Mouse (Mus musculus): Measurements from ENCODE around the gene Mgea5. TPM values are rescaled to one million over a fixed set of nuclear protein-coding genes. Genes with fewer than 3 reads are reported as not detected.

The Mgea5 gene
- polyA plus RNA-seq (2012; rRNA removed; ENCODE audit: low replicate concordance), result 16.8 and 29.1 TPM in 2 replicates

DNA sequence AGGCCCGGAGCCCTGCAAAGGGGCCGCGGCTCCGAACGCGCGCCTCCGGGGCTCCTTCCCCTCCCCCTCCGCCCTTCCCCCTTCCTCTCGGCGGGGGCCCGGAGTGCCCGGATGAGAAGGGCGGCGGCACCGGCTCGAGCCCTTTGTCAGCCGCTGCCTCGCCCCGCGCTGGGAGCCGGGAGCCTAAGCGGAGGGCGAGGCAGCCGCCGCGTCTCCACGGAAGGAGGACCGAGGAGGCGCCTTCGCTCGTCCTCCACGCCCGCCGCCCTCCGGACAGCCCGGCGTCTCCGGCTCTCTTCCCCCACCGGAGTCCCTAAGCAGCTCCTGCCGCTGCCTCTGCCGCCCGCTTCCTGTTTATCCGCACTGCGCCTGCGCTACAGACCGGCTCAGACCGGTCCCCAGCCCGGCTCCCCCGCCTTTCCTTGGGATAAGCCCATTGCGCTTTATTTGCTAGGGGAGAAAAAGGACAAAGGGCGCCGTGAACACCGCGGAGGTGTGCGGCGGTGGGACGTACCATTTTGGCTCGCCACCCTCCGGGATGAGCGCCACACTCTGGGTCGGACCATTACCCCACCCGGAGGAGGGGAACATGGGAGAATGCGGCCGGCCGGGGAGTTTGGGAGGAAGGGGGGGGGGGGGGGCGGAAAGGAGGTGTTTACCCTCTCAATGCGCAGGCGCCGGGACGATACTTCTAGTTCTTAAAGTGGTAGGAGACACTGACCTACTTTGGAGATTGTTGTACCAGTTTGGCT, at the start of gene Mgea5:
TSS of gene Mgea5 (minus strand) at position 657 of the 752 bp plus-strand sequence.

GRCm38 (mm10) chr19:45815831-45816405, 32.3 kb upstream of the Mgea5 start, which contains the start of gene Kcnip2:
Kcnip2 (minus strand) TSS chr19:45816061.

DNA sequence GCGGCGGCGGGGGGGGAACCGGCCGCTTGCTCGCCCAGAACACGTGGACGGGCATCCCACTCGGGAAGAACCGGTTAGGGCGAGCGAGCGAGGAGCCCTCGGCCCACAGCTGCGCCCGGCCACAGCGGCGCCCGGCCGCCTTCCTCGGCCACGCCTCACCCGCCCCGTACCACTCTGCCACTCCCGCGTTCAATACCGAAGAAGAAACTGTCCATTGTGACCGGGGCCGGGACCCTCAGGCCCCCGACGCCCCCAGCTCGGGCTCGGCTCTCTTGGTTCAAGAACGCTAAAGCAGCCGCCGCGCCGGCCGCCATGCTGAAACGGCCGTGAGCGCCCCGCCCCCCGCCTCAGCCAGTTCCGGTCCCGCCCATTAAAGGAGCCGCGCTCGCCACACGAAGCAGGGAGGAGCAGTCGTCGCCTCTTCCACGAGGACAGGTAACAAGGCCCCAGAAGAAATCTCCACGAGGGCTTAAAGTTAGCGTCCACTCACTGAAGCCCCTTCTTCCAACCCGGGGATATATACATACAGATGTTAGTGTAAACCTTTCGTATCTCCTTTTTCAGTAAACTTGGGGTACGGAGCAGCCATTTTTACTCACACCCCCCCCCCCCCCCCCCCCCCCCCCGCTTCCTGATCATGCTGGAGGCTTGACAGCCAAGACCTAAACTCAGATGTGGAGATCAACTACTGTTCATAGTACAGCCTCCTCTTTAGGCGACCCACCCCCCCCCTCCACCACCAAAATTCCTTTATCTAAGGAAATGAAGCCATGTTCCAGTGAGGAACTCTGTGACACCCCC, 34.2 kb downstream of the Mgea5 start, which contains the start of gene Npm3:
TSS of gene Npm3 (minus strand) at position 349 of the 801 bp plus-strand sequence.

DNA sequence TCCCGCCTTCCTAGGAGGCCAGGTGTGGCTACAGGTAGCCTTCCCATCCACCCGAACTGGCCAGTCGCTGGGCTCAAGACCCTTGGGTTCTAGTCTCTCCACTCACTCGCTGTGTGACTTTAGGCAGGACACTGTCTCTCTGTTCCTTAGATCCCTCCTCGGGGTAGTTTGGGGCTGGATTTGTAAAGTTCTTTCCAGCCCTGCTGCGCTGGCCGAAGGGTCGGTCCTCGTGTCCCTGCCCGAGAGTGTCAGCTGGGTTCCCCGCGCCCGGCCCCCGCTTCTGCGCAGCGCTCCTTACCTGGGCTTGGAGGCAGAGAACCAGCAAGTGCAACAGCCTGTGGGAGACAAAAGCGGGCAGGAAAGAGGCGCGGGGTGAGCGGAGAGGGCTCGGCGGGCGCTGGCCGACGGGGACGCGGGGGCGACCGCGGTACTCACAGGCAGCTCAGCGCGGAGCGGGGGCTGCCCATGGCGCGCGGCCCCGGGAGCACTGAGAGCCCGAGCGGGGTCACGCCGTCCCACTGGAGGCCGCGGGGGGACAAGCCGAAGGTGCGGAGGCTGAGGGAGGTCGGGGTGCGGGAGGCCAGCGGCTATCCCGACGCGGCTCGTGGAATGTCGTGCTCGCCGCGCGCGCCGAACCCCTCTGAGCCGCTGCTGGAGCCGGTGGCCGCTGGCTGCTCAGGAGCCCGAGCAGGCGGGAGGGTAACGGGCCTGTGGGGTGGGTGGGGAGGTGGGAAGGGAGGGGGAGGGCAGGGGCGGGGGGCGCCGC, 41.2 kb downstream of the Mgea5 start, which contains the start of gene Fgf8:
TSS of gene Fgf8 (minus strand) at position 698 of the 766 bp plus-strand sequence.

Other genes with a start within 250 kb of the Mgea5 start
- 13.3 and 14.2 TPM in 2 replicates for gene Poll, start 223.3 kb downstream of the Mgea5 start, polyA plus RNA-seq (2012; rRNA removed; ENCODE audit: low replicate concordance)
- 6.8 and 7.2 TPM in 2 replicates for gene Gm17018, start 223.2 kb downstream of the Mgea5 start, polyA plus RNA-seq (2012; rRNA removed; ENCODE audit: low replicate concordance)
- 125 and 143 TPM in 2 replicates for gene Fbxw4, start 123.5 kb downstream of the Mgea5 start, polyA plus RNA-seq (2012; rRNA removed; ENCODE audit: low replicate concordance)
- gene Fgf8, start 40.9 kb downstream of the Mgea5 start, polyA plus RNA-seq (2012; rRNA removed; ENCODE audit: low replicate concordance), result not detected in 2 replicates
- gene Npm3, start 34.2 kb downstream of the Mgea5 start, polyA plus RNA-seq (2012; rRNA removed; ENCODE audit: low replicate concordance), result 26.0 and 64.5 TPM in 2 replicates
- 1.7 and 2.2 TPM in 2 replicates for gene Kcnip2, start 32.2 kb upstream of the Mgea5 start, polyA plus RNA-seq (2012; rRNA removed; ENCODE audit: low replicate concordance)
- gene Armh3, start 214.7 kb upstream of the Mgea5 start, polyA plus RNA-seq (2012; rRNA removed; ENCODE audit: low replicate concordance), result 7.3 and 12.6 TPM in 2 replicates
- 6.9 and 13.8 TPM in 2 replicates for gene Hps6, start 219.7 kb upstream of the Mgea5 start, polyA plus RNA-seq (2012; rRNA removed; ENCODE audit: low replicate concordance)